Mouse (Mus musculus) fat pad, adult 2 months (tissue): Measurements from ENCODE around the gene Hspa5.
"Not testable (repeated sequence)": the region's sequence is repeated elsewhere in the genome, so short reads cannot be mapped to it uniquely, and the experiment has no call there.

ENCODE experiments used
- DNase-seq: peaks from one replicate; pipeline ENCODE4 v3.0.0-alpha.2; 2011; ENCODE audit warnings: low read depth, low spot score; ENCODE audit errors: extremely low read depth

The Hspa5 gene

DNA sequence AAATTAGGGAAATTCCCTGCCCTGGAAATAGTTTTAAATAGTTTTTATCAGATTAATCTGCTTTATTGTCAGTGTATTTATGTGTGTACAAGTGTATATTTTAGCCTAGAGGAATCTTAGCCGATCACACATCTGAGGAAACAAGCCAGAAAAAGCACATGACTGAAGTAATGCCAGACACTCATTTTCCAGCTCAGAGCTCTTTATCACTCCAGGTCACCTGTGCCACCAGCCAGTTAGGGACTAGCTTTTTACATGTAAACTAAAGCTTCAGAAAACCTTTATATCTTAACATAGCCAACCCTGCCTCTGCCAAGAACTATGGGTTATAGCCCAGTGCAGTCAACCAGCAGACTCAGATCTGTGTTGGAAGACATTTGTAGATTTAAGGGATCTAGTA lies 33.0 kb downstream of the Hspa5 start:
- no peak for DNase-seq

DNA sequence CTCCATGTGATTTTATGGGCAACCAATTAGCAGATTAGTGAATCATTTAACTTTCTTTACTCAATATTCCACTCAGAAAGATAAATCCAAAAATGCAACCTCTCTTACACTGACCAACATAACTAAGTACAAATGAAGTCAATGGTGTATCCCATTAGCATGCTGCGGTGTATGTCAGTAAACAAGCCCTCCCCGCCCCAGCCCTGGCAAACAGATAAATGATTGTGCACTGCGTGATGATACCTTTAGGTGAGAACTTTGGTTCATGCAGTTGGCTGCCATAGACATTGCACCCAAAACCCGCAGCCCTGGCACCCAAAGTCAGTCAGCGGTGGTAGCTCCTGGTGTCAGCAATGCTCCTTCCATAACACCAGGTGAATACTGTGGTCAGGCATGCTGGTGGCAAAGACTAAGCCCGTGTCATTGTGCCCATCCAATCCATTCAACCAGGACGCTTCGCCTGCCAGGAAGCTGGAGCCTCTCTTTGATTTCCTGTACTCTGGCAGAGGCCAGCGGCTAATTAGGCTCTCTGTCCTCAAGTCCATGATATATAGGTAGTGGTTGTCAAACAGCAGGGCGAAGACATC lies 33.7 kb downstream of the Hspa5 start:
- DNase-seq: no peak

DNA sequence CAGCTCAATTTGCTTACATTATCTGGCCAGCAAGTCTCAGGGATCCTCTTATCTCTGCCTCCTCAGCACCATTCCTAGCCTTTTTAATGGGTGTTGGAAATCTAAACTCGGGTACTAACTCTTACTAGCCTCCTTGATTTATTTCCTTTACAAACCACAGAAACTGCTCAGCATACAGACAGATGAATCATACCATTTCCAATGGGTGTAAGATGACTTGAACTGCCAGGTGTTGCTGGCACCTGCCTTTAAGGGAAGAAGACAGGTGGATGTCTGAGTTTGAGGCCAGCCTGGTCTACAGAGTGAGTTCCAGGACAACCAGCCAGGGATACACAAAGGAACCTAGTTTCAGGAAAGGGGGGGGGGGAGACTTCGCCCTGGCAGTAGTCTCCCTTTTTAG lies 36.3 kb downstream of the Hspa5 start:
- DNase-seq: no peak

DNA sequence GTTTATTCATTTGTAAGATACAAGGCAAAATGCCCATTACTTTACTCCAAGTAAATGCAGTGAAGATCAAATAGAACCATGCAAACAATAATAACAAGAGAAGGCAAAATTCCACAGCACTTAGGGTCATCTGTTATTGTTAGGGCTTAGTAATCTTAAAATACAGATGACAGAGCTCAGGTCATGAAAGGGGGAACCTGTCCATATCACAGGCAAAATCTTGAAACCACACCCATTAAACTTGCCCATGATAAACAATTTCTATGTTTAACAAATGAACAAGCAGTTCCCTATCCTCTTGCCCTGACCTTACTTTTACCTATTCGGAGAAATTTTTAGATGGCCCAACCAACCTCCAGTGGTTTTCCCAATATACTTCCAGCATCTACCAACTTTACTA lies 37.8 kb downstream of the Hspa5 start:
- no peak for DNase-seq

DNA sequence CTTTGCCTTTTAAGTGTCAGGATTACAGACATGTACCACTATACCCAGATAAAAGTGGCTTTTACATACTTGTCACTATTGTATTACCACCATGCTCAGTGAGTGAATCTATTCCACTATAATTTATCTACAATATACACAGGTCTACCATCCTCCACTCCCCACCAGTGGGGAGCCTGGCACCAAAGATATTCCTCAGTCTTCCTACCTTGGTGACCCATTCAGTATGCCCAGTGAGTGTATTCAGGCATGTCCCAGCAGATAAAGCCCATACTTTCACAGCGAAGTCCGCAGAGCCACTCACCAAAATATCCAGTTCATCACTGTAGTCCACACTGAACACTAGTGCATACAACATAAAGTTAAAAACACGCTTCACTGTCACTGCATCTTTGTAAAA lies 39.0 kb downstream of the Hspa5 start:
- DNase-seq: no peak

DNA sequence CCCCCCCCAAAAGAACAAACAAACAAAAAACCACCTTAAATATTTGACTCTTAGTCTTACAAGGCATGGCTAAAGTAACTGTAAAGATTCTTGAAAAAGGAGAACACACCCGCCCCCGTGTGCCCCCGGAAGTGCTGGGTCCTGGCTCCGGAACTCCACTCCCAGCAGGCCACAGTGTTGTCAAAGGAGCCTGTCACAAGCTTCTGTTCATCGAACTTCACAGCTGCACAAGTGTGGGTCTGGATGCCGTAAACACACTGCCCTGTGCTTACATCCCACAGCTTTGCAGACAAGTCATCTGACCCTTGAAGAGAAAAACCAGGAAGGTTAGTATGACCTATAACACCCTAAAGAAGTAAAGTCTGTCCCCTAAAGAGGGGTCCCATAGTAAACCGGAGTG lies 40.9 kb downstream of the Hspa5 start:
- no peak for DNase-seq

DNA sequence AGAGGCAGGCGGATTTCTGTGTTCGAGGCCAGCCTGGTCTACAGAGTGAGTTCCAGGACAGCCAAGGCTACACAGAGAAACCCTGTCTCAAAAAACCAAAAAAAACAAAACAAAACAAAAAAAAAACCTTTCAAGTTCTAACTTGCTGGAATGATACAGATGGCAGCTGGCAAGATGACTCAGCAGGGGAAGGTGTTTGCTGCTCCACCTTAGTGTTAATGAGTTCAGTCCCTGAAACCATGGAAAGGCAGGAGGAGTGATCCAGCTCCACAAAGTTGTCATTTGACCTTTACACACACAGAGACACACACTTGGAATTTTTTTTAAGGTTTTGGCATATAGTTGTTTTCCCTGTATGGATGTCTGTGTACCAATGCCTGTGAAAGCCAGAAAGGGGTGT lies 44.1 kb downstream of the Hspa5 start:
- DNase-seq: not testable (repeated sequence)

DNA sequence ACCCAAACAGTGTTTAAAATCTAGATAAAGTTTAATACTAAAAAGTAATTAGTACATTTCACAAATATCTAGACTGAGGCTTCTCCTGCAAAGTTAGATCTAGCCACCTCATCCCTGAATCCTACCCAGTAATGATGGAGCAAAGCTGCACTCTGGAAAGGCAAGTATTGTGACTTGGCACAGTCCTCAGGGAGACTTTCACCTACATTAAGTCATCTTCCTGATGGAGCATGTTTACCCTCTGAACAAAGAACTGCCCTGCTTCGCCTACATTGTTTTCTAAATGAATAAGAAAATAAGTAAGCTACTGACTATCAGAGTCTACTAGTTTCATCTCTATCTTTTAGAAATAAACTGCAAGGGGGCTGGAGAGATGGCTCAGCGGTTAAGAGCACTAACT lies 46.7 kb downstream of the Hspa5 start:
- DNase-seq: no peak

DNA sequence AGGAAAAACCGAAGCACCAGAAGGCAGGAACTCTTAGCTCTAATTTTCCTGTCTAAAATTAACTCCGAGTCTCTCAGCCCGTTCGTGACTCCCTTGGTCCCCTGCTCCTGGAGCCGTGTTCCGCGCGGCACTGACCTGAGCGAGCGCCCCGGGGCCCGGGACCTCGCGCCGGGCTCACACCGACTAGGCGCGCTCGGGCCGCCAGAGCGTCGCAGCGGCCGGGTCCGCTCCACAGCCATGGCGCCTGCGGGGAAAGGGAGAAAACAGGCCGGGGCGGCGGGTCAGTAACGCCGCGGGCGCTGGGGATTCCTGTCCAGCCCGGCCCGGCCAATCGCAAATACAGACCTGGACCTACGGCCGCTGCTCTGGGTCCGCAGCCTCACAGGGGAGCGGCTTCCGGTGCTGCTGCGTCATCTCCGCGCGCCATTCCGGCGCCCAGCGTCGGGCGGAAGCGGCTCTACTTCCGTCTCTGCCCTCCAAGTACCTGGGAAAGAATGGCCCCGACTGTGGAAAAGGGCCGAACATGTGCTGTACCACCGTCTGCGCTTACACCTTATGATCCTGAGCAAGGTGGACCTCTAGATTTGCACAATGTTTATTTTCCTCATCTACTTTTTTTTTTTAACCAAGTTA lies 54.2 kb downstream of the Hspa5 start, which contains the start of gene Fbxw2:
Fbxw2 (minus strand) TSS at position 485 of the 633 bp plus-strand sequence.
- no peak for DNase-seq

DNA sequence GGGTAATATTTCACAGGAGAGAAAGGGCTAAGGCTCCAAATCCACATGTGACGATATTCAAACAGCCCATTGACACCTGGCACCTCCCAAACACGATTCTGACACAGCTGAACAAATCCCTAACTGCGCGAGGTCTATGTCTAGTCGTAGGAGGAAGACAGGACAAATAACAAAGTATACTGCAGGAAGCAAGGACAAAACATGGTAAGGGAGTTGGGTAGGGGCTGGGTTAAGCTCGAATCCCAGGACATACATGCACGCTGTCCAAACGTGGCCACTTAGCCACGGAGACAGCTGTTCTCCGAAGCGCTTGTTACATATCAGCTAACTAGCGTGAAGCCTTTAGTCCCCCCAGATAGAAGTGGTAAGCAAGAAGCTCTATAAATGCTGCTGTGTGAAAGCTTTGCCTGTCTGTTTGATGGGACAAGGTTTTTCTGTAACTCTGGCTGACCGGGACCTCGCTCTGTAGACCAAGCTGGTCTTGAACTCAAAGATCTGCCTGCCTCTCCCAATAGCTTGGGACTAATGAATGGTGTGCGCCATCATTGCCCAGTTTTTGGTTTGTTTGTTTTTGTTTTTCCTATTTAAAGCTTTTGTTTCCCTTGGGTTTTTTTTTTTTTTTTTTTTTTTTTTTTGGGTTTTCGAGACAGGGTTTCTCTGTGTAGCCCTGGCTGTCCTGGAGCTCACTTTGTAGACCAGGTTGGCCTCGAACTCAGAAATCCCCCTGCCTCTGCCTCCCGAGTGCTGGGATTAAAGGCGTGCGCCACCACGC lies 54.9 kb downstream of the Hspa5 start:
- DNase-seq: no peak
